In the genomic region with DNA sequence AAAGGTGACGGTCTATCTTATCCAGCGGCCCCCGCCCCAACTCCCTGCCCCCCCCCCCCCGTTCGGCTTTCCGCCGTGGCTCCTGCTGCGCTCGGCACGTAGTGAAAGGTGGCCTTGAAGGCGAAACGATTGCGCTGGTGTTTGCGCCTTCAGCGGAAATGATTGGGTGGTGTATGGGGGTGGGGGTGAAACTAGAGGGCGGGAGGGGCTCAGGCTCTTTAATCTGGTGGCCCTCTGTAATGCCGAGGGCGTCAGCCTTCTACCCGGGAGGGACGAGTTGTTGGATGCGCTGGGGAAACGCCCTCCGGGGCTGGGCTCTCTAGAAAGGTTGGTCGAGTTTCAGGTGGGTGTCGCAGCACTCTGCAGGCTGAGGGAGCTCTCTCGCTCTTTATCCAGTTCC, we compare ENCODE assay signal across 8 mouse cellular contexts. TPM values are rescaled to one million over a fixed set of nuclear protein-coding genes. Genes with fewer than 3 reads are reported as not detected.
DNase-seq lines count a peak whose midpoint lies in the region; ATAC-seq and TF ChIP-seq lines count a peak whose summit lies in the region.

No protein-coding gene starts in this region.

- no peak for TF ChIP-seq EP300 in liver, postnatal 0 days (IDR thresholded peaks at IDR 0.05; ENCODE audit: low read depth)

- DNase-seq in 3T3-L1 (ENCODE audit: low read depth, low spot score) = peak; percentile 47
- DNase-seq in T-cell, adult 2 months (ENCODE audit: low spot score) = peak; percentile 91
- DNase-seq in embryonic facial prominence, embryonic 11.5 days (ENCODE audit: low spot score) = peak; percentile 62
- peak; percentile 89 for DNase-seq in heart, embryonic 10.5 days (ENCODE audit: low spot score)
- DNase-seq in kidney, adult 8-10 months = peak; percentile 66 to 73
- DNase-seq in liver, postnatal 0 days = peak; percentile 85
- peak; percentile 76 for DNase-seq in testis, postnatal 10 days (ENCODE audit: low spot score)

- no peaks in the 10 kb centered on the region for H3K9me3 ChIP-seq in embryonic facial prominence, embryonic 11.5 days (replicated peaks; ENCODE audit: control insufficient read depth, low read length)
- H3K9me3 ChIP-seq in heart, embryonic 10.5 days = no peaks in the 10 kb centered on the region
- no peaks in the 10 kb centered on the region for H3K9me3 ChIP-seq in liver, postnatal 0 days (ENCODE audit: low read length)
- no peaks in the 10 kb centered on the region for H3K9me3 ChIP-seq in neural tube, embryonic 13.5 days

- H3K9ac ChIP-seq in embryonic facial prominence, embryonic 11.5 days (replicated peaks; ENCODE audit: low read length) = peak overlapping the region; percentile 94
- H3K9ac ChIP-seq in liver, postnatal 0 days (replicated peaks) = peak overlapping the region; percentile 91
- H3K9ac ChIP-seq in neural tube, embryonic 13.5 days = peak overlapping the region; percentile 97

- 0% methylated on average over 25 of the region's 26 CpGs for WGBS in embryonic facial prominence, embryonic 11.5 days
- WGBS in heart, embryonic 10.5 days = under 1% methylated on average over 25 of the region's 26 CpGs
- under 1% methylated on average over 23 of the region's 26 CpGs for WGBS in liver, postnatal 0 days (ENCODE audit: insufficient replicate concordance)
- WGBS in neural tube, embryonic 13.5 days = under 1% methylated on average over 24 of the region's 26 CpGs

- H3K27me3 ChIP-seq in embryonic facial prominence, embryonic 11.5 days (ENCODE audit: control insufficient read depth, insufficient read depth, low read length) = no peaks in the 10 kb centered on the region
- H3K27me3 ChIP-seq in heart, embryonic 10.5 days (ENCODE audit: insufficient read depth, poor library complexity, severe bottlenecking) = no peaks in the 10 kb centered on the region
- H3K27me3 ChIP-seq in liver, postnatal 0 days (ENCODE audit: insufficient read depth, low read length) = no peaks in the 10 kb centered on the region
- no peaks in the 10 kb centered on the region for H3K27me3 ChIP-seq in neural tube, embryonic 13.5 days

- H3K4me3 ChIP-seq in embryonic facial prominence, embryonic 11.5 days (ENCODE audit: low read depth, low read length) = peak overlapping the region; percentile 82
- H3K4me3 ChIP-seq in heart, embryonic 10.5 days = peak overlapping the region; percentile 88
- peak overlapping the region; percentile 63 for H3K4me3 ChIP-seq in liver, postnatal 0 days (ENCODE audit: low read depth, low read length)
- H3K4me3 ChIP-seq in neural tube, embryonic 13.5 days = peak overlapping the region; percentile 92

- H3K36me3 ChIP-seq in embryonic facial prominence, embryonic 11.5 days (replicated peaks; ENCODE audit: control insufficient read depth, insufficient read depth, low read depth, low read length) = no peaks in the 10 kb centered on the region
- H3K36me3 ChIP-seq in heart, embryonic 10.5 days = 0 out of 2 replicates have a peak, but pooled peaks cover 5% of the 10 kb centered on the region
- H3K36me3 ChIP-seq in liver, postnatal 0 days (replicated peaks; ENCODE audit: insufficient read depth, low read length) = 0 out of 2 replicates have a peak, but pooled peaks cover 4% of the 10 kb centered on the region
- no peaks in the 10 kb centered on the region for H3K36me3 ChIP-seq in neural tube, embryonic 13.5 days

- H3K4me1 ChIP-seq in embryonic facial prominence, embryonic 11.5 days (ENCODE audit: control insufficient read depth, insufficient read depth, low read length) = peaks cover 4% of the 10 kb centered on the region
- H3K4me1 ChIP-seq in heart, embryonic 10.5 days = peaks cover 50% of the 10 kb centered on the region
- peaks cover 42% of the 10 kb centered on the region for H3K4me1 ChIP-seq in liver, postnatal 0 days (ENCODE audit: insufficient read depth)
- peaks cover 54% of the 10 kb centered on the region for H3K4me1 ChIP-seq in neural tube, embryonic 13.5 days (replicated peaks)

- TF ChIP-seq CTCF in liver, postnatal 0 days (IDR thresholded peaks at IDR 0.05; ENCODE audit: low read depth) = no peak

- H3K27ac ChIP-seq in embryonic facial prominence, embryonic 11.5 days (replicated peaks; ENCODE audit: low read depth, low read length) = peak overlapping the region; percentile 98
- peak overlapping the region; percentile 99 for H3K27ac ChIP-seq in heart, embryonic 10.5 days
- peak overlapping the region; percentile 99 for H3K27ac ChIP-seq in liver, postnatal 0 days (ENCODE audit: low read depth)
- H3K27ac ChIP-seq in neural tube, embryonic 13.5 days (replicated peaks) = peak overlapping the region; percentile 99

- ATAC-seq in embryonic facial prominence, embryonic 11.5 days (replicated peaks; ENCODE audit: insufficient number of reproducible peaks, low FRiP score, low TSS enrichment, low read depth) = no peak
- ATAC-seq in liver, postnatal 0 days = peak; percentile 66
- ATAC-seq in neural tube, embryonic 13.5 days (ENCODE audit: low read depth) = 0 out of 2 replicates have a peak, but pooled peaks have one; percentile 4

- peak overlapping the region; percentile 84 for H3K4me2 ChIP-seq in embryonic facial prominence, embryonic 11.5 days (ENCODE audit: low read depth, low read length)
- peak overlapping the region; percentile 95 for H3K4me2 ChIP-seq in liver, postnatal 0 days (ENCODE audit: low read depth, low read length)
- H3K4me2 ChIP-seq in neural tube, embryonic 13.5 days = peak overlapping the region; percentile 82

RNA-seq across cellular contexts. Expression of gene Anp32a, which starts 3.5 kb away (rescaled TPM):
- 221 and 228 TPM in 2 replicates for polyA plus RNA-seq in embryonic facial prominence, embryonic 11.5 days (2014; fragmentation: Nextera tagmentation; extraction: Ambion mirVana)
- polyA plus RNA-seq in heart, embryonic 10.5 days (2016; fragmentation: Nextera tagmentation; extraction: Ambion mirVana) = 160 and 178 TPM in 2 replicates
- 54.5 and 60.4 TPM in 2 replicates for polyA plus RNA-seq in liver, postnatal 0 days (2015; fragmentation: Nextera tagmentation; extraction: Ambion mirVana)
- 128 and 130 TPM in 2 replicates for polyA plus RNA-seq in neural tube, embryonic 13.5 days (2015; fragmentation: Nextera tagmentation; extraction: Ambion mirVana)
